Mouse (Mus musculus) testis, adult 2 months (tissue): ENCODE data around the gene Gm9844.

Experiments used
- CTCF ChIP-seq: fragments of 200-500 bp; IDR thresholded peaks from 2 replicates; pipeline ENCODE4 v1.5.1; 2012; ENCODE audit warnings: low read depth, mild to moderate bottlenecking, inconsistent platforms, low read length, moderate library complexity; ENCODE audit not compliant: control insufficient read depth, insufficient read depth, insufficient replicate concordance
- POLR2A ChIP-seq: fragments of 200-500 bp; IDR thresholded peaks from 2 replicates; pipeline ENCODE4 v1.6.1; 2012; ENCODE audit warnings: low read depth, mild to moderate bottlenecking, inconsistent platforms, low read length, moderate library complexity; ENCODE audit not compliant: control insufficient read depth

- no peak for TF ChIP-seq POLR2A
- TF ChIP-seq CTCF = no peak
Measured at GRCm38 (mm10) chr7:24853695-24854094, 8.3 kb upstream of the Gm9844 start.
